Mouse (Mus musculus): ENCODE results near the gene Cyp2j5. TPM values are rescaled to one million over a fixed set of nuclear protein-coding genes. Genes with fewer than 3 reads are reported as not detected.

The Cyp2j5 gene
- total RNA-seq, 1 experiment = not detected

- Histone ChIP-seq H3K9ac (ENCODE audit: insufficient read depth, low read depth, low read length, poor library complexity, severe bottlenecking) (no peak overlapping the region), H3K27ac (ENCODE audit: insufficient read depth, low read depth, low read length, poor library complexity, severe bottlenecking) (no peak overlapping the region), H3K9me3 (ENCODE audit: control insufficient read depth, insufficient read depth, low read depth, low read length) (no peaks in the 10 kb centered on the region), H3K36me3 (ENCODE audit: control insufficient read depth, insufficient read depth, low read length, poor library complexity, severe bottlenecking) (no peaks in the 10 kb centered on the region), H3K4me1 (ENCODE audit: control insufficient read depth in 2 of 2, insufficient read depth in 2 of 2, low read length in 2 of 2, poor library complexity in 1 of 2) (no peaks in the 10 kb centered on the region), H3K4me3 (ENCODE audit: insufficient read depth in 1 of 2, low read depth in 1 of 2, low read length in 2 of 2, poor library complexity in 1 of 2, severe bottlenecking in 1 of 2) (no peak overlapping the region)
- no peak for DNase-seq (ENCODE audit: low read depth, low spot score)
- TF ChIP-seq ZNF384 (IDR thresholded peaks at IDR 0.05; ENCODE audit: low read depth, low read length) (no peak), CHD2 (IDR thresholded peaks at IDR 0.05; ENCODE audit: low read depth, low read length) (no peak), MAFK (IDR thresholded peaks at IDR 0.05; ENCODE audit: insufficient read depth, low read depth, low read length) (no peak), ZC3H11A (IDR thresholded peaks at IDR 0.05; ENCODE audit: borderline replicate concordance, low read depth, low read length) (peak; percentile 46; the same call in 1 of the 2 replicates), HCFC1 (IDR thresholded peaks at IDR 0.05; ENCODE audit: borderline replicate concordance, insufficient read depth, low read length) (no peak)
- in situ Hi-C loops (cut with MboI; ENCODE audit: low sequenced_read_pairs in 2 of 2, unreplicated experiment in 2 of 2) = loop anchor here in 1 of 2 experiments (10.0 kb wide), 1 partner anchor 405 kb away; no protein-coding TSS in a partner anchor
These were observed 16.3 kb upstream of the Cyp2j5 start for GRCm38 (mm10) chr4:96680233-96680632.

- H3K4me3 ChIP-seq (ENCODE audit: insufficient read depth in 1 of 2, low read depth in 1 of 2, low read length in 2 of 2, poor library complexity in 1 of 2, severe bottlenecking in 1 of 2) = no peak overlapping the region
- H3K9ac ChIP-seq (ENCODE audit: insufficient read depth, low read depth, low read length, poor library complexity, severe bottlenecking) = no peak overlapping the region
- no peak overlapping the region for H3K27ac ChIP-seq (ENCODE audit: insufficient read depth, low read depth, low read length, poor library complexity, severe bottlenecking)
- in situ Hi-C loops (cut with MboI; ENCODE audit: low sequenced_read_pairs in 2 of 2, unreplicated experiment in 2 of 2) = no loop called here
- DNase-seq (ENCODE audit: low read depth, low spot score) = no peak
- H3K9me3 ChIP-seq (ENCODE audit: control insufficient read depth, insufficient read depth, low read depth, low read length) = no peaks in the 10 kb centered on the region; the same call in 1 of the 2 replicates
- no peaks in the 10 kb centered on the region for H3K36me3 ChIP-seq (ENCODE audit: control insufficient read depth, insufficient read depth, low read length, poor library complexity, severe bottlenecking)
- TF ChIP-seq HCFC1 (IDR thresholded peaks at IDR 0.05; ENCODE audit: borderline replicate concordance, insufficient read depth, low read length) (no peak), ZNF384 (IDR thresholded peaks at IDR 0.05; ENCODE audit: low read depth, low read length) (no peak), ZC3H11A (IDR thresholded peaks at IDR 0.05; ENCODE audit: borderline replicate concordance, low read depth, low read length) (no peak), MAFK (IDR thresholded peaks at IDR 0.05; ENCODE audit: insufficient read depth, low read depth, low read length) (no peak), CHD2 (IDR thresholded peaks at IDR 0.05; ENCODE audit: low read depth, low read length) (no peak)
- no peaks in the 10 kb centered on the region for H3K4me1 ChIP-seq (ENCODE audit: control insufficient read depth in 2 of 2, insufficient read depth in 2 of 2, low read length in 2 of 2, poor library complexity in 1 of 2)
These were observed 907 bp upstream of the Cyp2j5 start for GRCm38 (mm10) chr4:96664668-96665454.

- H3K4me3 ChIP-seq (ENCODE audit: insufficient read depth in 1 of 2, low read depth in 1 of 2, low read length in 2 of 2, poor library complexity in 1 of 2, severe bottlenecking in 1 of 2) = no peak overlapping the region
- no peak overlapping the region for H3K9ac ChIP-seq (ENCODE audit: insufficient read depth, low read depth, low read length, poor library complexity, severe bottlenecking)
- TF ChIP-seq CHD2 (IDR thresholded peaks at IDR 0.05; ENCODE audit: low read depth, low read length) (no peak), ZNF384 (IDR thresholded peaks at IDR 0.05; ENCODE audit: low read depth, low read length) (no peak), MAFK (IDR thresholded peaks at IDR 0.05; ENCODE audit: insufficient read depth, low read depth, low read length) (no peak), HCFC1 (IDR thresholded peaks at IDR 0.05; ENCODE audit: borderline replicate concordance, insufficient read depth, low read length) (no peak), ZC3H11A (IDR thresholded peaks at IDR 0.05; ENCODE audit: borderline replicate concordance, low read depth, low read length) (no peak)
- H3K36me3 ChIP-seq (ENCODE audit: control insufficient read depth, insufficient read depth, low read length, poor library complexity, severe bottlenecking) = no peaks in the 10 kb centered on the region
- DNase-seq (ENCODE audit: low read depth, low spot score) = no peak
- no peaks in the 10 kb centered on the region for H3K9me3 ChIP-seq (ENCODE audit: control insufficient read depth, insufficient read depth, low read depth, low read length)
- in situ Hi-C loops (cut with MboI; ENCODE audit: low sequenced_read_pairs in 2 of 2, unreplicated experiment in 2 of 2) = no loop called here
- no peak overlapping the region for H3K27ac ChIP-seq (ENCODE audit: insufficient read depth, low read depth, low read length, poor library complexity, severe bottlenecking)
- no peaks in the 10 kb centered on the region for H3K4me1 ChIP-seq (ENCODE audit: control insufficient read depth in 2 of 2, insufficient read depth in 2 of 2, low read length in 2 of 2, poor library complexity in 1 of 2)
These were observed 28.5 kb downstream of the Cyp2j5 start for GRCm38 (mm10) chr4:96635455-96635854.

GRCm38 (mm10) chr4:96622474-96622873, 41.5 kb downstream of the Cyp2j5 start:
- Histone ChIP-seq H3K9me3 (ENCODE audit: control insufficient read depth, insufficient read depth, low read depth, low read length) (no peaks in the 10 kb centered on the region), H3K4me1 (ENCODE audit: control insufficient read depth in 2 of 2, insufficient read depth in 2 of 2, low read length in 2 of 2, poor library complexity in 1 of 2) (no peaks in the 10 kb centered on the region), H3K9ac (ENCODE audit: insufficient read depth, low read depth, low read length, poor library complexity, severe bottlenecking) (no peak overlapping the region), H3K4me3 (ENCODE audit: insufficient read depth in 1 of 2, low read depth in 1 of 2, low read length in 2 of 2, poor library complexity in 1 of 2, severe bottlenecking in 1 of 2) (no peak overlapping the region), H3K36me3 (ENCODE audit: control insufficient read depth, insufficient read depth, low read length, poor library complexity, severe bottlenecking) (no peaks in the 10 kb centered on the region), H3K27ac (ENCODE audit: insufficient read depth, low read depth, low read length, poor library complexity, severe bottlenecking) (no peak overlapping the region)
- in situ Hi-C loops (cut with MboI; ENCODE audit: low sequenced_read_pairs in 2 of 2, unreplicated experiment in 2 of 2) = no loop called here
- DNase-seq (ENCODE audit: low read depth, low spot score) = no peak
- TF ChIP-seq CHD2 (IDR thresholded peaks at IDR 0.05; ENCODE audit: low read depth, low read length) = no peak
